Mouse (Mus musculus): Measurements from ENCODE around the gene Sept5. TPM values are rescaled to one million over a fixed set of nuclear protein-coding genes. Genes with fewer than 3 reads are reported as not detected.

Sept5 gene
- total and polyA plus RNA-seq, 2 experiments from 2014 or later, result 3.8 to 8.7 TPM

GRCm38 (mm10) chr16:18581050-18581622 lies 48.6 kb downstream of the Sept5 start:
- WGBS, result 25% methylated on average over 21 of the region's 21 CpGs
- peaks cover 11% of the 10 kb centered on the region; the same call in 1 of the 2 replicates for H3K4me1 ChIP-seq (ENCODE audit: control insufficient read depth, insufficient read depth)
- no peaks in the 10 kb centered on the region for H3K9me3 ChIP-seq (replicated peaks; ENCODE audit: control insufficient read depth, low read length)
- peak overlapping the region; percentile 66 for H3K4me2 ChIP-seq (ENCODE audit: low read depth, low read length)
- H3K36me3 ChIP-seq (replicated peaks; ENCODE audit: control insufficient read depth, insufficient read depth, low read length), result no peaks in the 10 kb centered on the region
- DNase-seq (ENCODE audit: low spot score) (no peak), ATAC-seq (ENCODE audit: insufficient read depth, low read depth) (no peak)
- no peak overlapping the region for H3K27ac ChIP-seq (ENCODE audit: low read depth)
- H3K27me3 ChIP-seq (ENCODE audit: control insufficient read depth, insufficient read depth, low read length), result peaks cover 81% of the 10 kb centered on the region
- H3K9ac ChIP-seq (replicated peaks; ENCODE audit: low read depth, low read length), result 0 out of 2 replicates have a peak overlapping the region, but pooled peaks have one; percentile 5
- H3K4me3 ChIP-seq (ENCODE audit: low read depth, low read length), result peak overlapping the region; percentile 45
- no peak for TF ChIP-seq CTCF (IDR thresholded peaks at IDR 0.05; ENCODE audit: low read depth)
- no peak for TF ChIP-seq EP300 (IDR thresholded peaks at IDR 0.05; ENCODE audit: low read depth)

GRCm38 (mm10) chr16:18580389-18580788 lies 49.4 kb downstream of the Sept5 start:
- no peak for ATAC-seq (ENCODE audit: insufficient read depth, low read depth)
- peaks cover 74% of the 10 kb centered on the region for H3K27me3 ChIP-seq (ENCODE audit: control insufficient read depth, insufficient read depth, low read length)
- no peaks in the 10 kb centered on the region for H3K9me3 ChIP-seq (replicated peaks; ENCODE audit: control insufficient read depth, low read length)
- H3K4me2 ChIP-seq (ENCODE audit: low read depth, low read length), result no peak overlapping the region
- TF ChIP-seq EP300 (IDR thresholded peaks at IDR 0.05; ENCODE audit: low read depth) (no peak), CTCF (IDR thresholded peaks at IDR 0.05; ENCODE audit: low read depth) (peak; percentile 42)
- no peak overlapping the region for H3K4me3 ChIP-seq (ENCODE audit: low read depth, low read length)
- no peak overlapping the region for H3K9ac ChIP-seq (replicated peaks; ENCODE audit: low read depth, low read length)
- no peak overlapping the region for H3K27ac ChIP-seq (ENCODE audit: low read depth)
- WGBS, result 20% methylated on average over 2 of the region's 2 CpGs
- peaks cover 11% of the 10 kb centered on the region; the same call in 1 of the 2 replicates for H3K4me1 ChIP-seq (ENCODE audit: control insufficient read depth, insufficient read depth)
- H3K36me3 ChIP-seq (replicated peaks; ENCODE audit: control insufficient read depth, insufficient read depth, low read length), result no peaks in the 10 kb centered on the region
- DNase-seq (ENCODE audit: low spot score), result no peak

- Histone ChIP-seq H3K9ac (replicated peaks; ENCODE audit: low read depth, low read length) (no peak overlapping the region), H3K9me3 (replicated peaks; ENCODE audit: control insufficient read depth, low read length) (no peaks in the 10 kb centered on the region), H3K36me3 (replicated peaks; ENCODE audit: control insufficient read depth, insufficient read depth, low read length) (no peaks in the 10 kb centered on the region), H3K27me3 (ENCODE audit: control insufficient read depth, insufficient read depth, low read length) (peaks cover 47% of the 10 kb centered on the region), H3K4me3 (ENCODE audit: low read depth, low read length) (no peak overlapping the region), H3K4me2 (ENCODE audit: low read depth, low read length) (no peak overlapping the region), H3K4me1 (ENCODE audit: control insufficient read depth, insufficient read depth) (peaks cover 11% of the 10 kb centered on the region; the same call in 1 of the 2 replicates), H3K27ac (ENCODE audit: low read depth) (no peak overlapping the region)
- no peak for ATAC-seq (ENCODE audit: insufficient read depth, low read depth)
- TF ChIP-seq EP300 (IDR thresholded peaks at IDR 0.05; ENCODE audit: low read depth), result no peak
- no peak for TF ChIP-seq CTCF (IDR thresholded peaks at IDR 0.05; ENCODE audit: low read depth)
- WGBS, result 44% methylated on average over 5 of the region's 5 CpGs
- DNase-seq (ENCODE audit: low spot score), result no peak
These were observed 52.1 kb downstream of the Sept5 start for GRCm38 (mm10) chr16:18577599-18578160.

GRCm38 (mm10) chr16:18577071-18577470 lies 52.7 kb downstream of the Sept5 start:
- peaks cover 6% of the 10 kb centered on the region; the same call in 1 of the 2 replicates for H3K4me1 ChIP-seq (ENCODE audit: control insufficient read depth, insufficient read depth)
- no peak overlapping the region for H3K27ac ChIP-seq (ENCODE audit: low read depth)
- H3K9me3 ChIP-seq (replicated peaks; ENCODE audit: control insufficient read depth, low read length), result no peaks in the 10 kb centered on the region
- H3K9ac ChIP-seq (replicated peaks; ENCODE audit: low read depth, low read length), result no peak overlapping the region
- ATAC-seq (ENCODE audit: insufficient read depth, low read depth), result no peak
- DNase-seq (ENCODE audit: low spot score), result no peak
- WGBS, result 30% methylated on average over 3 of the region's 3 CpGs
- H3K36me3 ChIP-seq (replicated peaks; ENCODE audit: control insufficient read depth, insufficient read depth, low read length), result no peaks in the 10 kb centered on the region
- H3K4me3 ChIP-seq (ENCODE audit: low read depth, low read length), result no peak overlapping the region
- peaks cover 40% of the 10 kb centered on the region for H3K27me3 ChIP-seq (ENCODE audit: control insufficient read depth, insufficient read depth, low read length)
- H3K4me2 ChIP-seq (ENCODE audit: low read depth, low read length), result no peak overlapping the region
- TF ChIP-seq EP300 (IDR thresholded peaks at IDR 0.05; ENCODE audit: low read depth) (no peak), CTCF (IDR thresholded peaks at IDR 0.05; ENCODE audit: low read depth) (no peak)

GRCm38 (mm10) chr16:18574196-18574595 lies 55.6 kb downstream of the Sept5 start:
- H3K27me3 ChIP-seq (ENCODE audit: control insufficient read depth, insufficient read depth, low read length), result peaks cover 12% of the 10 kb centered on the region; the same call in 1 of the 2 replicates
- TF ChIP-seq CTCF (IDR thresholded peaks at IDR 0.05; ENCODE audit: low read depth) (no peak), EP300 (IDR thresholded peaks at IDR 0.05; ENCODE audit: low read depth) (no peak)
- no peak for ATAC-seq (ENCODE audit: insufficient read depth, low read depth)
- H3K4me3 ChIP-seq (ENCODE audit: low read depth, low read length), result no peak overlapping the region
- no peaks in the 10 kb centered on the region for H3K4me1 ChIP-seq (ENCODE audit: control insufficient read depth, insufficient read depth)
- H3K4me2 ChIP-seq (ENCODE audit: low read depth, low read length), result no peak overlapping the region
- no peak overlapping the region for H3K27ac ChIP-seq (ENCODE audit: low read depth)
- 52% methylated on average over 8 of the region's 8 CpGs for WGBS
- H3K9ac ChIP-seq (replicated peaks; ENCODE audit: low read depth, low read length), result no peak overlapping the region
- H3K36me3 ChIP-seq (replicated peaks; ENCODE audit: control insufficient read depth, insufficient read depth, low read length), result no peaks in the 10 kb centered on the region
- no peak for DNase-seq (ENCODE audit: low spot score)
- H3K9me3 ChIP-seq (replicated peaks; ENCODE audit: control insufficient read depth, low read length), result no peaks in the 10 kb centered on the region; the same call in 1 of the 2 replicates

Other genes starting within 250 kb of the Sept5 start
- gene Txnrd2, start 203.6 kb downstream of the Sept5 start, total RNA-seq (2014; rRNA removed; ENCODE audit: low replicate concordance), result 12.7 and 14.7 TPM in 2 replicates
- 40.0 and 41.2 TPM in 2 replicates for gene Txnrd2, start 203.6 kb downstream of the Sept5 start, polyA plus RNA-seq (2015; fragmentation: Nextera tagmentation; extraction: Ambion mirVana)
- gene Comt, start 203.1 kb downstream of the Sept5 start, total RNA-seq (2014; rRNA removed; ENCODE audit: low replicate concordance), result 160 and 168 TPM in 2 replicates
- gene Comt, start 203.1 kb downstream of the Sept5 start, polyA plus RNA-seq (2015; fragmentation: Nextera tagmentation; extraction: Ambion mirVana), result 155 and 158 TPM in 2 replicates
- gene Gnb1l, start 131.2 kb downstream of the Sept5 start, total RNA-seq (2014; rRNA removed; ENCODE audit: low replicate concordance), result 0.43 and 2.2 TPM in 2 replicates
- gene Gnb1l, start 131.2 kb downstream of the Sept5 start, polyA plus RNA-seq (2015; fragmentation: Nextera tagmentation; extraction: Ambion mirVana), result 7.5 and 8.5 TPM in 2 replicates
- 0.42 and 1.6 TPM in 2 replicates for gene Rtl10, start 131.1 kb downstream of the Sept5 start, total RNA-seq (2014; rRNA removed; ENCODE audit: low replicate concordance)
- 0.94 and 1.2 TPM in 2 replicates for gene Rtl10, start 131.1 kb downstream of the Sept5 start, polyA plus RNA-seq (2015; fragmentation: Nextera tagmentation; extraction: Ambion mirVana)
- 2.1 TPM in 1 of 2 replicates, not detected in the other for gene Tbx1, start 39.3 kb downstream of the Sept5 start, total RNA-seq (2014; rRNA removed; ENCODE audit: low replicate concordance)
- gene Tbx1, start 39.3 kb downstream of the Sept5 start, polyA plus RNA-seq (2015; fragmentation: Nextera tagmentation; extraction: Ambion mirVana), result 0.11 and 0.14 TPM in 2 replicates
- gene Gp1bb, start 7.6 kb downstream of the Sept5 start, total RNA-seq (2014; rRNA removed; ENCODE audit: low replicate concordance), result 2.1 and 5.4 TPM in 2 replicates
- gene Gp1bb, start 7.6 kb downstream of the Sept5 start, polyA plus RNA-seq (2015; fragmentation: Nextera tagmentation; extraction: Ambion mirVana), result 3.0 TPM in 2 replicates
- gene Gm49601, start 3.5 kb downstream of the Sept5 start, total RNA-seq (2014; rRNA removed; ENCODE audit: low replicate concordance), result not detected in 2 replicates
- 0.32 and 0.34 TPM in 2 replicates for gene Gm49601, start 3.5 kb downstream of the Sept5 start, polyA plus RNA-seq (2015; fragmentation: Nextera tagmentation; extraction: Ambion mirVana)
- gene Cldn5, start 146.9 kb upstream of the Sept5 start, total RNA-seq (2014; rRNA removed; ENCODE audit: low replicate concordance), result 89.6 and 108 TPM in 2 replicates
- gene Cldn5, start 146.9 kb upstream of the Sept5 start, polyA plus RNA-seq (2015; fragmentation: Nextera tagmentation; extraction: Ambion mirVana), result 44.8 and 54.2 TPM in 2 replicates
- 31.5 and 62.7 TPM in 2 replicates for gene Ufd1, start 181.8 kb upstream of the Sept5 start, total RNA-seq (2014; rRNA removed; ENCODE audit: low replicate concordance)
- gene Ufd1, start 181.8 kb upstream of the Sept5 start, polyA plus RNA-seq (2015; fragmentation: Nextera tagmentation; extraction: Ambion mirVana), result 70.2 and 74.4 TPM in 2 replicates
- gene Cdc45, start 182.0 kb upstream of the Sept5 start, total RNA-seq (2014; rRNA removed; ENCODE audit: low replicate concordance), result 16.3 and 25.7 TPM in 2 replicates
- 10.3 and 12.1 TPM in 2 replicates for gene Cdc45, start 182.0 kb upstream of the Sept5 start, polyA plus RNA-seq (2015; fragmentation: Nextera tagmentation; extraction: Ambion mirVana)
- 34.7 and 45.6 TPM in 2 replicates for gene 2510002D24Rik, start 206.6 kb upstream of the Sept5 start, total RNA-seq (2014; rRNA removed; ENCODE audit: low replicate concordance)
- 30.6 and 32.9 TPM in 2 replicates for gene 2510002D24Rik, start 206.6 kb upstream of the Sept5 start, polyA plus RNA-seq (2015; fragmentation: Nextera tagmentation; extraction: Ambion mirVana)
- gene Gm28539, start 206.6 kb upstream of the Sept5 start, total RNA-seq (2014; rRNA removed; ENCODE audit: low replicate concordance), result 2.1 and 13.1 TPM in 2 replicates
- gene Gm28539, start 206.6 kb upstream of the Sept5 start, polyA plus RNA-seq (2015; fragmentation: Nextera tagmentation; extraction: Ambion mirVana), result not detected in 2 replicates
- 10.1 and 24.9 TPM in 2 replicates for gene Mrpl40, start 246.9 kb upstream of the Sept5 start, total RNA-seq (2014; rRNA removed; ENCODE audit: low replicate concordance)
- 83.7 and 87.1 TPM in 2 replicates for gene Mrpl40, start 246.9 kb upstream of the Sept5 start, polyA plus RNA-seq (2015; fragmentation: Nextera tagmentation; extraction: Ambion mirVana)
- 19.0 and 21.8 TPM in 2 replicates for gene Hira, start 247.1 kb upstream of the Sept5 start, total RNA-seq (2014; rRNA removed; ENCODE audit: low replicate concordance)
- gene Hira, start 247.1 kb upstream of the Sept5 start, polyA plus RNA-seq (2015; fragmentation: Nextera tagmentation; extraction: Ambion mirVana), result 5.2 and 6.7 TPM in 2 replicates

Data from heart, postnatal 0 days (tissue).